ENCODE assay signal across 11 mouse cellular contexts in genomic region chr5:35830101-35830500, GRCm38 (mm10).
DNase-seq lines count a peak whose midpoint lies in the region; ATAC-seq and TF ChIP-seq lines count a peak whose summit lies in the region.
"Had no signal": no experiment of that assay in that cellular context is flagged by ENCODE, and none has a peak within 500 bp of the region (broad histone marks: within the 10 kb centered on the region; RNA-seq: fewer than 3 reads in every experiment).

No protein-coding gene starts in this region.

- DNase-seq in frontal cortex, postnatal 25 days (ENCODE audit: low spot score in 2 of 2), result no peak
- peak; percentile 60 for DNase-seq in midbrain, postnatal 0 days (ENCODE audit: low spot score)
- DNase-seq in midbrain, embryonic 14.5 days, result no peak
- peak; percentile 36 to 46 for DNase-seq in heart, postnatal 14 days
- peak; percentile 12 for DNase-seq in skeletal muscle tissue, adult 2 months (ENCODE audit: low read depth, low spot score)
- no peak for DNase-seq in adrenal gland, postnatal 4 days (ENCODE audit: low spot score in 2 of 2)
- DNase-seq: adrenal gland, postnatal 25 days; kidney, postnatal 14 days; liver, embryonic 13.5 days had no signal

- H3K9me3 ChIP-seq in midbrain, postnatal 0 days (ENCODE audit: low read length), result no peaks in the 10 kb centered on the region
- no peaks in the 10 kb centered on the region for H3K9me3 ChIP-seq in midbrain, embryonic 14.5 days (ENCODE audit: control insufficient read depth, low read length)
- H3K9me3 ChIP-seq: liver, embryonic 13.5 days had no signal

- no peaks in the 10 kb centered on the region for H3K4me1 ChIP-seq in midbrain, postnatal 0 days (ENCODE audit: insufficient read depth, low read length)
- no peaks in the 10 kb centered on the region for H3K4me1 ChIP-seq in midbrain, embryonic 14.5 days (ENCODE audit: control insufficient read depth, insufficient read depth, low read length)
- H3K4me1 ChIP-seq: liver, embryonic 13.5 days had no signal

- H3K36me3 ChIP-seq in midbrain, postnatal 0 days (ENCODE audit: insufficient read depth, low read length), result peaks cover 13% of the 10 kb centered on the region
- H3K36me3 ChIP-seq in midbrain, embryonic 14.5 days (ENCODE audit: control insufficient read depth, insufficient read depth, low read length), result no peaks in the 10 kb centered on the region
- H3K36me3 ChIP-seq: liver, embryonic 13.5 days had no signal

- no peak overlapping the region for H3K27ac ChIP-seq in midbrain, postnatal 0 days (ENCODE audit: low read depth, low read length)
- no peak overlapping the region for H3K27ac ChIP-seq in midbrain, embryonic 14.5 days (replicated peaks; ENCODE audit: low read depth, low read length)
- H3K27ac ChIP-seq: liver, embryonic 13.5 days had no signal

- H3K9ac ChIP-seq in midbrain, postnatal 0 days (replicated peaks; ENCODE audit: low read length, poor library complexity, severe bottlenecking), result no peak overlapping the region
- H3K9ac ChIP-seq in midbrain, embryonic 14.5 days (replicated peaks; ENCODE audit: low read length), result no peak overlapping the region
- H3K9ac ChIP-seq: liver, embryonic 13.5 days had no signal

- 68% methylated on average over 3 of the region's 3 CpGs for WGBS in midbrain, postnatal 0 days
- WGBS in midbrain, embryonic 14.5 days, result 83% methylated on average over 3 of the region's 3 CpGs

- H3K27me3 ChIP-seq in midbrain, postnatal 0 days (ENCODE audit: insufficient read depth, low read length), result no peaks in the 10 kb centered on the region
- no peaks in the 10 kb centered on the region for H3K27me3 ChIP-seq in midbrain, embryonic 14.5 days (ENCODE audit: control insufficient read depth, insufficient read depth, low read length)
- H3K27me3 ChIP-seq: liver, embryonic 13.5 days had no signal

- intact Hi-C loops in heart, postnatal 14 days (cut with DNase I), result no loop called here

- H3K4me2 ChIP-seq in midbrain, postnatal 0 days (ENCODE audit: low read depth, low read length, poor library complexity, severe bottlenecking), result no peak overlapping the region
- H3K4me2 ChIP-seq in midbrain, embryonic 14.5 days (ENCODE audit: low read length), result no peak overlapping the region
- H3K4me2 ChIP-seq: liver, embryonic 13.5 days had no signal

- H3K4me3 ChIP-seq in midbrain, postnatal 0 days (ENCODE audit: low read depth, low read length), result no peak overlapping the region
- no peak overlapping the region for H3K4me3 ChIP-seq in midbrain, embryonic 14.5 days (replicated peaks; ENCODE audit: low read depth, low read length)
- H3K4me3 ChIP-seq: liver, embryonic 13.5 days had no signal

- TF ChIP-seq CTCF in midbrain, postnatal 0 days (IDR thresholded peaks at IDR 0.05), result no peak

- peak; percentile 21; the same call in 1 of the 2 replicates for ATAC-seq in frontal cortex, adult (ENCODE audit: low TSS enrichment)
- peak; percentile 39; the same call in 1 of the 2 replicates for ATAC-seq in midbrain, postnatal 0 days (ENCODE audit: low FRiP score)
- ATAC-seq in midbrain, embryonic 14.5 days (ENCODE audit: low FRiP score, low TSS enrichment), result no peak
- no peak for ATAC-seq in megakaryocyte-erythroid progenitor cell, adult 5-6 weeks (replicated peaks; ENCODE audit: low FRiP score, low TSS enrichment, poor library complexity, severe bottlenecking)

Comparison
In these comparisons a context has a peak if more than half of its experiments do, and no peak if none do; other contexts are left out.
1. ATAC-seq: peak in frontal cortex, adult (single experiment) and midbrain, postnatal 0 days (single experiment); none in midbrain, embryonic 14.5 days (single experiment) and megakaryocyte-erythroid progenitor cell, adult 5-6 weeks (single experiment).
2. DNase-seq: peak in midbrain, postnatal 0 days (single experiment), heart, postnatal 14 days (2 of 2) and skeletal muscle tissue, adult 2 months (single experiment); none in frontal cortex, postnatal 25 days (0 of 2), midbrain, embryonic 14.5 days (single experiment) and adrenal gland, postnatal 4 days (0 of 2).